In genomic region chr11:120817358-120817757, GRCm38 (mm10) we compare ENCODE assay signal across 17 mouse cellular contexts.
"Had no signal": no experiment of that assay in that cellular context is flagged by ENCODE, and none has a peak within 500 bp of the region (broad histone marks: within the 10 kb centered on the region; RNA-seq: fewer than 3 reads in every experiment).

No protein-coding gene starts in this region.

- H3K9me3 ChIP-seq: kidney, embryonic 15.5 days; stomach, embryonic 15.5 days had no signal

- H3K27ac ChIP-seq: kidney, embryonic 15.5 days; left cerebral cortex, adult 2 months; liver, embryonic 14.5 days; stomach, embryonic 15.5 days had no signal

- H3K27me3 ChIP-seq: kidney, embryonic 15.5 days; stomach, embryonic 15.5 days had no signal

- H3K4me3 ChIP-seq: kidney, embryonic 15.5 days; left cerebral cortex, adult 2 months; stomach, embryonic 15.5 days had no signal

- DNase-seq: kidney, adult 8-10 months; kidney, postnatal 10 days; kidney, postnatal 36 days; layer of hippocampus, postnatal 36 days; lung, adult 2 months; lung, postnatal 14 days; lung, postnatal 4 days; midbrain, embryonic 14.5 days; retina, postnatal 1 day; right cerebral cortex, postnatal 25 days; spleen, adult 18-20 months; thymus, postnatal 25 days had no signal

- H3K9ac ChIP-seq: kidney, embryonic 15.5 days; liver, embryonic 14.5 days; stomach, embryonic 15.5 days had no signal

- H3K4me2 ChIP-seq: kidney, embryonic 15.5 days; midbrain, embryonic 11.5 days; stomach, embryonic 15.5 days had no signal
